Mouse (Mus musculus): Measurements from ENCODE around the gene Olfr221. TPM values are rescaled to one million over a fixed set of nuclear protein-coding genes. Genes with fewer than 3 reads are reported as not detected.
A peak's percentile ranks its signal among the peaks of the same experiment; 100 is the strongest.

Gene Olfr221
- polyA plus RNA-seq, 1 experiment from 2014 or later = not detected

GRCm38 (mm10) chr14:52045966-52046565 lies 3.8 kb upstream of the Olfr221 start:
- Histone ChIP-seq H3K36me3 (ENCODE audit: insufficient read depth, low read length) (no peaks in the 10 kb centered on the region), H3K4me1 (replicated peaks; ENCODE audit: insufficient read depth, low read length) (no peaks in the 10 kb centered on the region), H3K4me2 (ENCODE audit: low read length) (no peak overlapping the region), H3K4me3 (replicated peaks; ENCODE audit: low read depth, low read length) (no peak overlapping the region), H3K9ac (ENCODE audit: low read depth, low read length) (no peak overlapping the region), H3K9me3 (replicated peaks; ENCODE audit: low read length) (no peaks in the 10 kb centered on the region), H3K27ac (no peak overlapping the region), H3K27me3 (ENCODE audit: insufficient read depth, low read length) (no peaks in the 10 kb centered on the region)
- ATAC-seq (replicated peaks; ENCODE audit: low FRiP score, low read depth) = no peak
- DNase-seq (ENCODE audit: low spot score) = no peak
- no peak for TF ChIP-seq CTCF (IDR thresholded peaks at IDR 0.05; ENCODE audit: low read depth)
- 79% methylated on average over 9 of the region's 9 CpGs for WGBS

GRCm38 (mm10) chr14:52044901-52045678 lies 2.8 kb upstream of the Olfr221 start:
- no peaks in the 10 kb centered on the region for H3K9me3 ChIP-seq (replicated peaks; ENCODE audit: low read length)
- TF ChIP-seq CTCF (IDR thresholded peaks at IDR 0.05; ENCODE audit: low read depth) = peak; percentile 70
- H3K9ac ChIP-seq (ENCODE audit: low read depth, low read length) = no peak overlapping the region
- H3K36me3 ChIP-seq (ENCODE audit: insufficient read depth, low read length) = no peaks in the 10 kb centered on the region
- no peaks in the 10 kb centered on the region for H3K4me1 ChIP-seq (replicated peaks; ENCODE audit: insufficient read depth, low read length)
- no peaks in the 10 kb centered on the region for H3K27me3 ChIP-seq (ENCODE audit: insufficient read depth, low read length)
- ATAC-seq (replicated peaks; ENCODE audit: low FRiP score, low read depth) (no peak; the same call in 1 of the 2 replicates), DNase-seq (ENCODE audit: low spot score) (peak; percentile 75)
- H3K4me2 ChIP-seq (ENCODE audit: low read length) = no peak overlapping the region
- no peak overlapping the region for H3K4me3 ChIP-seq (replicated peaks; ENCODE audit: low read depth, low read length)
- no peak overlapping the region for H3K27ac ChIP-seq
- 8% methylated on average over 8 of the region's 8 CpGs for WGBS

- no peaks in the 10 kb centered on the region for H3K9me3 ChIP-seq (replicated peaks; ENCODE audit: low read length)
- DNase-seq (ENCODE audit: low spot score) (no peak), ATAC-seq (replicated peaks; ENCODE audit: low FRiP score, low read depth) (no peak)
- H3K27ac ChIP-seq = no peak overlapping the region
- no peak overlapping the region for H3K9ac ChIP-seq (ENCODE audit: low read depth, low read length)
- no peaks in the 10 kb centered on the region for H3K27me3 ChIP-seq (ENCODE audit: insufficient read depth, low read length)
- H3K4me1 ChIP-seq (replicated peaks; ENCODE audit: insufficient read depth, low read length) = no peaks in the 10 kb centered on the region
- no peaks in the 10 kb centered on the region for H3K36me3 ChIP-seq (ENCODE audit: insufficient read depth, low read length)
- H3K4me2 ChIP-seq (ENCODE audit: low read length) = no peak overlapping the region
- WGBS = 75% methylated on average over 6 of the region's 6 CpGs
- H3K4me3 ChIP-seq (replicated peaks; ENCODE audit: low read depth, low read length) = no peak overlapping the region
- no peak for TF ChIP-seq CTCF (IDR thresholded peaks at IDR 0.05; ENCODE audit: low read depth)
These were observed 1.2 kb upstream of the Olfr221 start for GRCm38 (mm10) chr14:52043446-52043845.

- H3K4me2 ChIP-seq (ENCODE audit: low read length) = no peak overlapping the region
- no peak overlapping the region for H3K4me3 ChIP-seq (replicated peaks; ENCODE audit: low read depth, low read length)
- WGBS = 86% methylated on average over 5 of the region's 5 CpGs
- ATAC-seq (replicated peaks; ENCODE audit: low FRiP score, low read depth) (no peak), DNase-seq (ENCODE audit: low spot score) (no peak)
- no peak overlapping the region for H3K9ac ChIP-seq (ENCODE audit: low read depth, low read length)
- H3K27ac ChIP-seq = no peak overlapping the region
- H3K4me1 ChIP-seq (replicated peaks; ENCODE audit: insufficient read depth, low read length) = no peaks in the 10 kb centered on the region
- H3K36me3 ChIP-seq (ENCODE audit: insufficient read depth, low read length) = no peaks in the 10 kb centered on the region
- TF ChIP-seq CTCF (IDR thresholded peaks at IDR 0.05; ENCODE audit: low read depth) = no peak
- H3K9me3 ChIP-seq (replicated peaks; ENCODE audit: low read length) = no peaks in the 10 kb centered on the region
- no peaks in the 10 kb centered on the region for H3K27me3 ChIP-seq (ENCODE audit: insufficient read depth, low read length)
These were observed 2.9 kb downstream of the Olfr221 start for GRCm38 (mm10) chr14:52039332-52039731.

- no peak overlapping the region for H3K27ac ChIP-seq
- ATAC-seq (replicated peaks; ENCODE audit: low FRiP score, low read depth) = no peak
- no peaks in the 10 kb centered on the region for H3K36me3 ChIP-seq (ENCODE audit: insufficient read depth, low read length)
- 92% methylated on average over 6 of the region's 6 CpGs for WGBS
- no peak overlapping the region for H3K4me2 ChIP-seq (ENCODE audit: low read length)
- H3K9ac ChIP-seq (ENCODE audit: low read depth, low read length) = no peak overlapping the region
- H3K4me1 ChIP-seq (replicated peaks; ENCODE audit: insufficient read depth, low read length) = no peaks in the 10 kb centered on the region
- H3K4me3 ChIP-seq (replicated peaks; ENCODE audit: low read depth, low read length) = no peak overlapping the region
- DNase-seq (ENCODE audit: low spot score) = no peak
- no peak for TF ChIP-seq CTCF (IDR thresholded peaks at IDR 0.05; ENCODE audit: low read depth)
- no peaks in the 10 kb centered on the region for H3K9me3 ChIP-seq (replicated peaks; ENCODE audit: low read length)
- no peaks in the 10 kb centered on the region for H3K27me3 ChIP-seq (ENCODE audit: insufficient read depth, low read length)
These were observed 6.3 kb downstream of the Olfr221 start for GRCm38 (mm10) chr14:52035926-52036325.

GRCm38 (mm10) chr14:52026342-52026741 lies 15.9 kb downstream of the Olfr221 start:
- Histone ChIP-seq H3K27ac (no peak overlapping the region), H3K36me3 (ENCODE audit: insufficient read depth, low read length) (no peaks in the 10 kb centered on the region), H3K4me3 (replicated peaks; ENCODE audit: low read depth, low read length) (no peak overlapping the region), H3K4me2 (ENCODE audit: low read length) (no peak overlapping the region), H3K9ac (ENCODE audit: low read depth, low read length) (no peak overlapping the region), H3K27me3 (ENCODE audit: insufficient read depth, low read length) (no peaks in the 10 kb centered on the region), H3K9me3 (replicated peaks; ENCODE audit: low read length) (no peaks in the 10 kb centered on the region), H3K4me1 (replicated peaks; ENCODE audit: insufficient read depth, low read length) (peaks cover 3% of the 10 kb centered on the region)
- ATAC-seq (replicated peaks; ENCODE audit: low FRiP score, low read depth) = no peak
- DNase-seq (ENCODE audit: low spot score) = no peak
- no peak for TF ChIP-seq CTCF (IDR thresholded peaks at IDR 0.05; ENCODE audit: low read depth)
- WGBS = 83% methylated on average over 4 of the region's 4 CpGs

All from kidney, postnatal 0 days (tissue).